Mouse (Mus musculus) macrophage (primary cell): ENCODE data around the gene Herc3. TPM values are rescaled to one million over a fixed set of nuclear protein-coding genes. Genes with fewer than 3 reads are reported as not detected.

Source experiments
- H3K27ac ChIP-seq: fragments of 350-480 bp; formaldehyde crosslinking; 2 replicates; pipeline ENCODE4 v1.9.0; 2021
- H3K36me3 ChIP-seq: fragments of 350-480 bp; formaldehyde crosslinking; 2 replicates; pipeline ENCODE4 v1.9.0; 2021; ENCODE audit errors: inconsistent target
- H3K4me3 ChIP-seq: fragments of 350-480 bp; formaldehyde crosslinking; 2 replicates; pipeline ENCODE4 v1.9.0; 2021; ENCODE audit errors: inconsistent target
- H3K79me2 ChIP-seq: fragments of 350-480 bp; formaldehyde crosslinking; 2 replicates; pipeline ENCODE4 v1.9.0; 2021; ENCODE audit errors: inconsistent target
- WGBS: methylation state at CpG from one replicate; pipeline ENCODE4 v1.1.7; 2026; ENCODE audit warnings: inconsistent platforms; ENCODE audit not compliant: missing documents; 5-methylcytosine and 5-hydroxymethylcytosine counted together
- polyA plus RNA-seq: library from polyadenylated mRNA; stranded (reverse); fragments of 250-400 nt; gene quantifications from 3 replicates; pipeline ENCODE4 v1.2.4, GENCODE M21; 2018; ENCODE audit warnings: inconsistent platforms

Herc3 gene
- polyA plus RNA-seq, 1 experiment from 2014 or later = 3.5 TPM

GRCm38 (mm10) chr6:58916498-58916897, 85.2 kb downstream of the Herc3 start:
- Histone ChIP-seq H3K27ac (peak overlapping the region; percentile 38), H3K79me2 (no peaks in the 10 kb centered on the region), H3K4me3 (no peak overlapping the region), H3K36me3 (no peaks in the 10 kb centered on the region)
- WGBS = 10% methylated on average over 5 of the region's 5 CpGs

- 95% methylated on average over 6 of the region's 6 CpGs for WGBS
- Histone ChIP-seq H3K79me2 (no peaks in the 10 kb centered on the region), H3K4me3 (no peak overlapping the region), H3K36me3 (no peaks in the 10 kb centered on the region), H3K27ac (no peak overlapping the region)
These were observed 89.5 kb downstream of the Herc3 start for GRCm38 (mm10) chr6:58920735-58921134.

GRCm38 (mm10) chr6:58921623-58922022, 90.4 kb downstream of the Herc3 start:
- no peaks in the 10 kb centered on the region for H3K79me2 ChIP-seq
- 70% methylated on average over 3 of the region's 3 CpGs for WGBS
- H3K27ac ChIP-seq = no peak overlapping the region
- H3K4me3 ChIP-seq = no peak overlapping the region
- no peaks in the 10 kb centered on the region for H3K36me3 ChIP-seq

GRCm38 (mm10) chr6:58922511-58922910, 91.2 kb downstream of the Herc3 start:
- Histone ChIP-seq H3K27ac (no peak overlapping the region), H3K36me3 (no peaks in the 10 kb centered on the region), H3K4me3 (no peak overlapping the region), H3K79me2 (no peaks in the 10 kb centered on the region)
- WGBS = 94% methylated on average over 5 of the region's 5 CpGs

- H3K4me3 ChIP-seq = no peak overlapping the region
- WGBS = 91% methylated on average over 2 of the region's 2 CpGs
- H3K27ac ChIP-seq = no peak overlapping the region
- no peaks in the 10 kb centered on the region for H3K79me2 ChIP-seq
- H3K36me3 ChIP-seq = no peaks in the 10 kb centered on the region
These were observed 96.6 kb downstream of the Herc3 start for GRCm38 (mm10) chr6:58927881-58928280.

GRCm38 (mm10) chr6:58929911-58930431, 98.7 kb downstream of the Herc3 start:
- no peaks in the 10 kb centered on the region for H3K79me2 ChIP-seq
- H3K27ac ChIP-seq = no peak overlapping the region
- WGBS = 91% methylated on average over 9 of the region's 9 CpGs
- H3K4me3 ChIP-seq = no peak overlapping the region
- H3K36me3 ChIP-seq = no peaks in the 10 kb centered on the region

GRCm38 (mm10) chr6:58931149-58931548, 99.9 kb downstream of the Herc3 start:
- no peaks in the 10 kb centered on the region for H3K36me3 ChIP-seq
- H3K79me2 ChIP-seq = no peaks in the 10 kb centered on the region
- H3K4me3 ChIP-seq = no peak overlapping the region
- 94% methylated on average over 4 of the region's 4 CpGs for WGBS
- no peak overlapping the region for H3K27ac ChIP-seq

- no peaks in the 10 kb centered on the region for H3K79me2 ChIP-seq
- no peaks in the 10 kb centered on the region for H3K36me3 ChIP-seq
- no peak overlapping the region for H3K4me3 ChIP-seq
- 92% methylated on average over 12 of the region's 12 CpGs for WGBS
- no peak overlapping the region for H3K27ac ChIP-seq
These were observed 101.4 kb downstream of the Herc3 start for GRCm38 (mm10) chr6:58932515-58933188.

GRCm38 (mm10) chr6:58933189-58933913, 102.1 kb downstream of the Herc3 start:
- Histone ChIP-seq H3K4me3 (no peak overlapping the region), H3K27ac (no peak overlapping the region), H3K36me3 (no peaks in the 10 kb centered on the region), H3K79me2 (no peaks in the 10 kb centered on the region)
- 65% methylated on average over 6 of the region's 6 CpGs for WGBS

GRCm38 (mm10) chr6:58934144-58934543, 102.9 kb downstream of the Herc3 start:
- H3K79me2 ChIP-seq = no peaks in the 10 kb centered on the region
- no peak overlapping the region for H3K27ac ChIP-seq
- no peaks in the 10 kb centered on the region for H3K36me3 ChIP-seq
- no peak overlapping the region for H3K4me3 ChIP-seq
- WGBS = 96% methylated on average over 4 of the region's 4 CpGs

GRCm38 (mm10) chr6:58937726-58938125, 106.5 kb downstream of the Herc3 start:
- H3K27ac ChIP-seq = no peak overlapping the region
- no peaks in the 10 kb centered on the region for H3K79me2 ChIP-seq
- no peak overlapping the region for H3K4me3 ChIP-seq
- no peaks in the 10 kb centered on the region for H3K36me3 ChIP-seq

- H3K79me2 ChIP-seq = no peaks in the 10 kb centered on the region
- H3K4me3 ChIP-seq = no peak overlapping the region
- H3K27ac ChIP-seq = no peak overlapping the region
- 92% methylated on average over 2 of the region's 2 CpGs for WGBS
- H3K36me3 ChIP-seq = no peaks in the 10 kb centered on the region
These were observed 111.0 kb downstream of the Herc3 start for GRCm38 (mm10) chr6:58942276-58942675.

- Histone ChIP-seq H3K4me3 (no peak overlapping the region), H3K79me2 (no peaks in the 10 kb centered on the region), H3K27ac (no peak overlapping the region), H3K36me3 (no peaks in the 10 kb centered on the region)
- 58% methylated on average over 3 of the region's 3 CpGs for WGBS
These were observed 112.7 kb downstream of the Herc3 start for GRCm38 (mm10) chr6:58943958-58944357.

- 69% methylated on average over 2 of the region's 2 CpGs for WGBS
- Histone ChIP-seq H3K36me3 (no peaks in the 10 kb centered on the region), H3K27ac (no peak overlapping the region), H3K79me2 (no peaks in the 10 kb centered on the region), H3K4me3 (no peak overlapping the region)
These were observed 115.0 kb downstream of the Herc3 start for GRCm38 (mm10) chr6:58946246-58946645.

- H3K27ac ChIP-seq = no peak overlapping the region
- 93% methylated on average over 4 of the region's 4 CpGs for WGBS
- no peaks in the 10 kb centered on the region for H3K79me2 ChIP-seq
- H3K4me3 ChIP-seq = no peak overlapping the region
- no peaks in the 10 kb centered on the region for H3K36me3 ChIP-seq
These were observed 115.6 kb downstream of the Herc3 start for GRCm38 (mm10) chr6:58946840-58947239.
